Mouse (Mus musculus) cerebellum, adult 2 months (tissue): ENCODE results near the gene Mrps6. TPM values are rescaled to one million over a fixed set of nuclear protein-coding genes. Genes with fewer than 3 reads are reported as not detected.

Experiments
- DNase-seq, 2 experiments: peaks; one replicate each; pipeline ENCODE4 v3.0.0; 2021
- H3K27ac ChIP-seq: fragments of 200-500 bp; 2 replicates; pipeline ENCODE4 v1.5.1; 2012; ENCODE audit warnings: low read length, control low read depth, inconsistent platforms; ENCODE audit not compliant: insufficient read depth
- H3K27me3 ChIP-seq: fragments of 200-500 bp; 2 replicates; pipeline ENCODE4 v1.6.1; 2012; ENCODE audit warnings: inconsistent platforms, mild to moderate bottlenecking, low read length, moderate library complexity; ENCODE audit not compliant: control insufficient read depth, insufficient read depth
- H3K4me1 ChIP-seq: fragments of 200-500 bp; 2 replicates; pipeline ENCODE4 v1.6.1; 2011; ENCODE audit warnings: low read length; ENCODE audit not compliant: control insufficient read depth, insufficient read depth
- H3K4me3 ChIP-seq: fragments of 200-500 bp; replicated peaks from 2 replicates; pipeline ENCODE3; 2011; ENCODE audit warnings: mild to moderate bottlenecking, low read depth, low read length, control low read depth; ENCODE audit not compliant: insufficient read depth
- CTCF ChIP-seq: fragments of 200-500 bp; IDR thresholded peaks from 2 replicates; pipeline ENCODE4 v1.5.1; 2011; ENCODE audit warnings: low read depth, mild to moderate bottlenecking, control low read depth, low read length, moderate library complexity, borderline replicate concordance; ENCODE audit not compliant: insufficient read depth
- POLR2A ChIP-seq: fragments of 200-500 bp; IDR thresholded peaks from 2 replicates; pipeline ENCODE4 v1.6.1; 2011; ENCODE audit warnings: low read length, control low read depth, borderline replicate concordance; ENCODE audit not compliant: insufficient read depth
- WGBS: fragments of 180-500 bp; shearing (Covaris S2); methylation state at CpG from one replicate; pipeline ENCODE4 v1.1.7; 2018; 5-methylcytosine and 5-hydroxymethylcytosine counted together
- polyA plus RNA-seq: library from polyadenylated mRNA; depleted of rRNA; stranded (reverse); fragments of >200 nt; gene quantifications from 2 replicates; pipeline ENCODE4 v1.2.3, GENCODE M21; 2012

The Mrps6 gene
- polyA plus RNA-seq, 1 experiment = 84.1 TPM

DNA sequence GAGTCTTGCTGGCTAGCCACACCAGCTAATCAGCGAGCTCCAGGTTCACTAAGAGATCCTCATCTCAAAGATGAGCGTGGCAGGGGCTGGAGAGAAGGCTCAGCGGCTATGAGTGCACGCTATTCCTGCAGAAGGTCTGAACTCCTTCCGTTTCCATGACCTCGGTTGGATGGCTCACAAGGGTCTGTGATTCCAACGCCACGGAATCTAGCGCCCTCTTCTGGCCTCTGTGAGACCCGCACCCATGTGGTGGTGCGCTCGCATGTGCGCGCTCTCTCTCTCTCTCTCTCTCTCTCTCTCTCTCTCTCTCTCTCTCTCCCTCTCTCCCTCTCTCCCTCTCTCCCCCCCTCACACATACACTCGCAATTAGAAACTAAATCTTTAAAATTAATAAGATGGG lies 78.2 kb downstream of the Mrps6 start:
- Histone ChIP-seq H3K27me3 (no peaks in the 10 kb centered on the region), H3K27ac (no peak overlapping the region), H3K4me1 (peaks cover 3% of the 10 kb centered on the region), H3K4me3 (no peak overlapping the region)
- TF ChIP-seq POLR2A (no peak), CTCF (no peak)
- WGBS = 95% methylated on average over 15 of the region's 15 CpGs
- no peak for DNase-seq

GRCm38 (mm10) chr16:92139386-92140261 lies 81.6 kb downstream of the Mrps6 start:
- 48% methylated on average over 15 of the region's 15 CpGs for whole genome bisulfite sequencing
- Histone ChIP-seq H3K27ac (no peak overlapping the region), H3K27me3 (no peaks in the 10 kb centered on the region)

GRCm38 (mm10) chr16:92140328-92140727 lies 82.3 kb downstream of the Mrps6 start:
- WGBS = 81% methylated on average over 9 of the region's 9 CpGs
- TF ChIP-seq POLR2A (no peak), CTCF (no peak)
- Histone ChIP-seq H3K27me3 (no peaks in the 10 kb centered on the region), H3K4me3 (no peak overlapping the region), H3K27ac (no peak overlapping the region; the same call in 1 of the 2 replicates), H3K4me1 (peaks cover 4% of the 10 kb centered on the region)
- no peak for DNase-seq

More at GRCm38 (mm10) chr16:92139386-92140261, 81.6 kb downstream of the Mrps6 start:
- H3K4me1 ChIP-seq = peaks cover 4% of the 10 kb centered on the region
- TF ChIP-seq POLR2A (no peak), CTCF (no peak)
- no peak for DNase-seq
- no peak overlapping the region for H3K4me3 ChIP-seq

DNA sequence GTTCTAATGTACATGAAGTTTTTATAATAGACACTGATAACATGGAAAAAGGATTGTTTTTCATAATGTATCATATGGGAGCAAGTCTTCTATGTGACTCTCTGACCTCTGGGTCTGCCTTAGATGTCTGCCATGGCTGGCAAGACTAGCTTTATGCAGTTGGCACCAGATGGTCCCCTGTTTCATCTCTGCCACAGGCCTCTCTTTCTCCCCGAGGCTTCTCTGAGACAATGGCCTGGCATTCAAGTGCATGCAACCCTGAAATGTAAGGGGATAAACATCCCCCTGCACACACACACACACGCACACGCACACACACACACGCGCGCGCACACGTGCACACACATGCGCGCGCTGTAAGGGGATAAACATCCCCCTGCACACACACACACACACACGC lies 83.0 kb downstream of the Mrps6 start:
- Histone ChIP-seq H3K27ac (no peak overlapping the region), H3K4me1 (peaks cover 4% of the 10 kb centered on the region), H3K27me3 (no peaks in the 10 kb centered on the region), H3K4me3 (no peak overlapping the region)
- TF ChIP-seq CTCF (no peak), POLR2A (no peak)
- WGBS = 76% methylated on average over 12 of the region's 12 CpGs
- no peak for DNase-seq

- H3K27me3 ChIP-seq = no peaks in the 10 kb centered on the region
- TF ChIP-seq CTCF (no peak), POLR2A (no peak)
- no peak for DNase-seq
- H3K4me3 ChIP-seq = no peak overlapping the region
- WGBS = 84% methylated on average over 9 of the region's 9 CpGs
- no peak overlapping the region for H3K27ac ChIP-seq
- peaks cover 14% of the 10 kb centered on the region for H3K4me1 ChIP-seq
Measured at GRCm38 (mm10) chr16:92142426-92143012, 84.4 kb downstream of the Mrps6 start.

- 37% methylated on average over 12 of the region's 12 CpGs for WGBS
- Histone ChIP-seq H3K4me1 (peaks cover 23% of the 10 kb centered on the region), H3K27me3 (no peaks in the 10 kb centered on the region), H3K4me3 (no peak overlapping the region), H3K27ac (no peak overlapping the region)
- no peak for TF ChIP-seq CTCF
- no peak for TF ChIP-seq POLR2A
- peak in 1 of 2 experiments; percentile 37 for DNase-seq
Measured at GRCm38 (mm10) chr16:92147631-92148366, 89.7 kb downstream of the Mrps6 start.

- TF ChIP-seq POLR2A = no peak
- TF ChIP-seq CTCF = no peak
- no peak overlapping the region for H3K27ac ChIP-seq
- whole genome bisulfite sequencing = 94% methylated on average over 2 of the region's 2 CpGs
- H3K27me3 ChIP-seq = no peaks in the 10 kb centered on the region
- H3K4me3 ChIP-seq = no peak overlapping the region
- peaks cover 23% of the 10 kb centered on the region for H3K4me1 ChIP-seq
- DNase-seq = no peak
Measured at GRCm38 (mm10) chr16:92148367-92148728, 90.3 kb downstream of the Mrps6 start.
